Mouse (Mus musculus) urinary bladder, postnatal 10 days (tissue): ENCODE results near the gene Lifr.

ENCODE experiments used
- DNase-seq: peaks from one replicate; pipeline ENCODE4 v3.0.0; 2022; ENCODE audit warnings: low spot score

Gene Lifr

DNA sequence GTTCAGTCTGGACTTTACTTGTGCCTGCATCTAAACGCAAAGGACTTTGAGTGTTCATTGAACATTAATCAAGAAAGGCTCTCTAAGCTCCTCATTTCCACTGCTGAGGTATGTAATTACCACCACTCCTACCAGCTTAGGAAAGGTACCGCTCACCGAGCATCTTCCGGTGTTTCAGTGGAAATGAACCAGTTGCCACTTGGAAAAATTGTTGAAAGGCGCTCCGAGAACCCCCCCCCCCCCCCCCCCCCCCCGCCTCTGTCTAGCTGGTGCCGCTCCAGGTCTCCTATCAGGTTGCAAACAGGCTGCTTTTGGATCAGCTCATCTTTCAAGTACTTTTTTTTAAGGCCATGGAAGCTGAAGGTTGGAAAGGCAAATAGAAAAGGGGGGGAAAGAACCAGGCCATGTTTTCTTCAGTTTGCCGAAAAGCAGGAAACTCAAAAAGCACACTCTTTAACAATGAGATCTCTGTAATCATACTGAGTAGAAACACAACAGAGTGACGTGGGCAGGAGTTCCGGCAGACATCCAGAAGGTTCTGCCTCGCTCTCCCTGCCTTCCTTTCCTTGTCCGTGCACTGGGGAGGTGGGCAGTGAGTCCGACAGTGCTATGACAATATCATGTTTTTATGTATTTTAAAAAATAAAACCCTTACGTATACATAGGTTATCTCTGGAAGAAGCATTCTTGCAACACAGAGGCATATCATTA, 9.3 kb upstream of the Lifr start:
- DNase-seq = no peak

DNA sequence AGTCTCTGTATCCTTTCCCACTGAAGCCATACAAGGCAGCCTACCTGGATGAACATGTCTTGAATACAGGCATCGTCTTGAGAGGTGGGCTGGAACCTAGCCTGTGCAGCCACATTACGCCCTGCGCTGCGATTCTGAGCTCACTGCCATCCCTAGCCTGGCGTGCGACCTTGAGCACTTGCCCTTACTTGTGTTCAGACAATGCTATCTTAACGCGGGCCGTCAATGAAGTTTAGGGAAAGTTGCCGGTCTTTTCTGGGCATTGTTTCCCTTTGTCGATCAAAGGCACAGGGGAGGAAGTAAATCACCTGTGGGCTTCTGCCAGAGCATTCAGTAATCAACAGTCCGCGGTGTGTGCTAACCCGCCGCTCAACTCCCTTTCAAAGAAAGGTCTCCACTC, 8.6 kb upstream of the Lifr start:
- DNase-seq = no peak

DNA sequence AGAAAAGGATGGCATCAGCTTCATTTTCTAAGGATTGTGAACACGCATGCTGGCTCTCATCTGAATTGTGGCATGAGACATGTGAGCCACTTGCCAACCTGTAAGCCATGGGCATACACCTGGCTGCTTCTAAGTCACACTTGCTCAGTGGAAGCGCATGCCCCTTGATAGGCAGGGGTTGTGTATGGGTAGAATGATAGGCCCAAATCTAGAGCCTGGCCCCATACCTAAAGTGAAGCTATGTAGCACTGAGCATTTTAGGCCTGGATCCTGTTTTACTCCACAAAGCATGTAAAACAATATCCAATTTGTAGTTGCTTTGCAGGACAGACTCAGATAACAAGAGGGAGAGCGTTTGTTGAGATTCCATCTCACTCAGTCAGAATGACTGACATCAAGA, 7.5 kb upstream of the Lifr start:
- DNase-seq = no peak

DNA sequence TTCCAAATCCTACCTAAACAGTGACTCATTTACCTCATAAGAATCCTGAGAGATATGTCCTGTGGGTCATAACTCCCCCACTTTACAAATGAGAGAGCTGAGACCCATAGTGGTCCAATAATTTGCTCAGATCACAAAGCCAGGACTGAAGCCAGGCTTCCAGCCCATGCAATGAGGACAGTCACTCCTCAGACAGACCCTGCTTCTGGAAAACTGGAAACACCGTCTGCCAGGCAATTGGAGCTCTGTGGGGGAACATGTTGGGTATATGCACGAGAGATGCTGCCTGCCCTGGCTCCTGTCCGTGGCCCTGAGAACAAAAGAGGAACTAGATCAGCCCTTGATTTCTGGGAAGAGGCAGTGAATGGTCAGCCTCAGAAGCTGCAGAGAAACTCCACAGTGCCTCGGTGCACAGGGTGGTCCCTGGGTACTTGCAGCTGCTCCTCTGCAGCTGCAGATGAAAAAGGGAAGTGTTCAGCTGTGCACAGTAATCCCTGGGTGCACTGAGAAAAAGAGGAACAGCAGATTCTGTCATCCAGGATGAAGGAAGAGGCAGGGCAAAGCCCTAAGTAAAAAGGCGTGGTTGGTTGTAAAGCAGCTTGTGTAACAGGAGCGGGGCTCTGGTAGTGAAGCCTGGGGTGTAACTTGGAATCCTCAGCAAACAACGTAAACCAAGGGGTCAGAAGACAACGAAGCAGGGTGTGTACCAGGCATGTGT, 5.5 kb upstream of the Lifr start:
- no peak for DNase-seq

DNA sequence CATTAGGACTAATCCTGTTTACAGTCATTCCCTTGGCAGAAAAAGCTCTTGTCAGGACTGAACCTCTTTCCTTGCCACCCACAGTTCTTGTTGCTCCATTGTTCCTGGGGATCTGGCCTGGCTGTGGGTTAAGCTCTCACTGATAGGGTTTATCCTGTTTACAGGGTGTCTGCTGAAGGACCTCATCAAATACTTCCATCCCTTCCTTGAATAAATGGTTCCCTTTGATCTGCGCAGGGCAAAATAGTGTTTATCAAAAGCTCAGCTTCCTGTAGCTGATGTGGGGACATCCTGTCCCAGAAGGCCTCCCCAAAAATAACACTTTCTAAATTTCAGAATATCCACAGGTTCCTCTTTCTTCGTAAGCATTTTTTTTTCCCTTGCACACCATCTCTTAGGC, 1.7 kb upstream of the Lifr start:
- no peak for DNase-seq

DNA sequence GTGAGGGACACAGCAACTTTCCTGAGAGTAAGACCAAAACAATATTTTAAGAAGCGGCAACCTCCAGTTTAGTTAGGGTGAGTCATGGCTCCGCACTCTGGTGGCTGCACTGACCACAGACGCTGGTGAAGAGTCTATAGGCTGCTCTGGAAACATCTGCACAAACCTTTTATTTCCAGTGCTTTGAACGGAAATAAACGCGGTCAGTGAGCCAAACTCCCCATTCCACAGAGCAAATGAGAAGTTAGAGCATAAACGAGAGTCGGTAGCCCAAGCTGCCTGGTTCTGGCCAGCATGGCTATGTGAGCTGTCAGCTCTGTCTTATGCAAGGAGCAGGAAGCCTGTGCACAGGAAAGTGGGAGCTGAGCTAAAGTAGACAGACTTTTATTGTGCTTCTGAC, 1.9 kb downstream of the Lifr start:
- DNase-seq = no peak

DNA sequence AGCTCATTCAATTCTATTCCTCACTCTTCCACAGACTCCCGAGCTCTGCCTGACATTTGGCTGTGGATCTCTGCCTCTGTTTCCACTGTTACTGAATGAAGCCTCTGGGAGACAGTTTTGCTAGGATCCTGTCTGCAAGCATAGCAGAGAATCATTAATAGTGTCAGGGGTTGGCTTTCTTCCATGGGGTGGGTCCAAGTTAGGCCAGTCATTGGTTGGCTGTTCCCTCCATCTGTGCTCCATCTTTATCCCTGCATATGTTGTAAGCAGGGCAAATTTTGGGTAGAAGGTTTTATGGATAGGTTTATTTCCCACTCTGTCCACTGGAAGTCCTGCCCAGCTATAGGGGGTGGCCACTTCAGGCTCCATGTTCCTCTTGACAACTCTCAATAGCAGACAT, 9.0 kb downstream of the Lifr start:
- no peak for DNase-seq

DNA sequence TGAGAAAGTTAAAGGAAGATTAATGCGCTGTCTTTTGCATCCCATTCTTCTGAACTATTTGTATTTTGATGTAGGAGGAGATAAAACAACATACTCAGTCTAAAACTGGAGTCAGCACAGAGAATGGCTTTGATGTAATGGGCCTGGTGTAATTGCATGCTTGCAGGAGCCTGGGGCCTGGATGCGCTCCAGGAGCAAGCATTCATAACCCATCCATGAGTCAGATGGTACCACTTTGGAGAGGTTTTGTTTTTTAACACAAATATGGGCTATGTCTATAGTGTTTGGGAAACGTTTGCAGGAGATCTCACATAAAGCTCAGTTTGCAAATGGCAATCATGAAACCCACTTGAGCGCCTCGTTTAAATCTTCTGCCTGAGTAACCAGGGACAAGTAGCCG, 9.8 kb downstream of the Lifr start:
- no peak for DNase-seq

DNA sequence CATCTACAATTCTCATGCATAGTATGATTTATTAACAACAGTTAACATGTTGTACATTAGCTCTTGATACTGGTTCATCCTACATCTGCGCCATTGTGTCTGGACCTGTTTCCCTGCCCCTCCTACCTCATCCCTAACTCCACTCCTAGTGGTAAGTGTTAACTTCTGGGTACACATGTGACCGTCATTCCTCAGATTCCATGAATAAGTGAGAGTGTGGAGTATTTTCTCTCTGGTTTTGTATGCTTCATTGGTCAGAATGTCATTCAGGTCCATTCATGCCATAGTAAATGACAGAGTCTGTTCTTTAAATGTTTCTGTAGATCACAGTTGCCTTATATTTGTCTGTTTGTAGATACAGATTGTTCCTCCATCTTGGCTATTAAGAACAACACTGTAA, 12.6 kb downstream of the Lifr start:
- no peak for DNase-seq

DNA sequence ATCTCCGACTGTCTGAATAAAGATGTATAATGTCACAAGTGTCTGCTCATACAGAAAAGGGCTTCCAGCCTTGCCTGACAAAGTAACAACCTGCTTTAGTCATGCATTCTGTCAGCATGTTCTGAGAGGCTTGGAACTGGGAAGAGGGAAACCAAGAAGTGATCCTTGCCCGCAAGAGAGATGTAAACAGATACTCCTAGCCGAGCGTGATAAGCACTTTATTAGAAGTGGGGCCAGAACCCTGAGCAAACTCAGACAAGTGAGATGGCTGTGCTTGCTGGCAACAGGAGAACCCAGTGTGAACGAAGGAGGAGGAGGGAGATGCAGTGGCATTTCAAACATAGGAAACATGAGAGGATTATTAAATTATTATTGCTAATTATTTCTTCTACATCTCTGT, 14.8 kb downstream of the Lifr start:
- DNase-seq = no peak

DNA sequence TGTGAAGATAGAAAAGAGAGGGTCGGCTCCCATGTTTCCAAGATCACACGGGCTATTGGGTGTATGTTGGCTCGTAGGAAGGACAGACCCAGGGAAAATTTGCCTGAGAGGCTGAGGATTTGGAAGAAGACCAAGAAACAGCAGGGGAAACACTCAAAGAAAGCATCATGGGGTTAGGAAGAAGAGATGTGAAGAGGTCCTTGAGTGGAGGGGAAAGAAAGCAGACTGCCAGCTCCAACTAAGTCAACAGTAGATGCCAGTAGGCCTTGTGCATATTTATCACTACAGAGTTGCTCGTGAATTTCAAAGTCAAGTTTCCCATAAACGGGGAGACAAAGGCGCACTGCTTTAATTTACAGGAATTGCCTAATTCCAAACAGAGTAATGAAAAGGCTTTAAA, 17.7 kb downstream of the Lifr start:
- no peak for DNase-seq

DNA sequence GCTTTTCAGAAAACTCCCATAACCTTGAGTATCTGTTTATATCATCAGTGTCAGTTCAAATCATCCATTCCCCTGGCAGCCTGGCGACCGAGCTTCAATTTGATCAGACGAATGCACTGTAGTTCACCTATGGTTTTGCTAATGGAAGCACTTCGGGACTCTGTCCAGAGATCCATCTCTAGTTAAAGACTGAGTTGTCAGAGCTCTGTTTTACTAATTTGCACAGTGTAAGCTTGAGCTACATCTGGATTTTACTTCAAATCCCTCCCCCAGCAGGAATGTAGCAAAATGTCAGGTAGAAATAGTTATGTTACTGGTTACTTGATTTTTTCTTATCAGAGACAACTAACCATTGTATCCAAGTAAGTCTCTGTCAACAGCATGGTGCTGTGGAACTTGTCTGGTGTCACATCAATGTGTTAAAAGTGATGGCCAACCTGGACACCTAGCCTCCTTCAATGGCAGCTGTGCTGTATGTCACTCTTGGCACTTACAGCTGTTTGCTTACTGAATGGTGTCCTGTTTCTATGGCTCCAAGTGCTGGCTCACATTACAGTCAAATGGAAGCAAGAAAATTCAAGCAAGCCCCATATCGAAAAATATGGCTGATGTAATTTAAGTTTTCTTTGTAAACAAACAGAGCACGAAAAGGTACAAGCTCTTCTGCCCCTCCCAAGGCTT, 22.0 kb downstream of the Lifr start:
- no peak for DNase-seq

DNA sequence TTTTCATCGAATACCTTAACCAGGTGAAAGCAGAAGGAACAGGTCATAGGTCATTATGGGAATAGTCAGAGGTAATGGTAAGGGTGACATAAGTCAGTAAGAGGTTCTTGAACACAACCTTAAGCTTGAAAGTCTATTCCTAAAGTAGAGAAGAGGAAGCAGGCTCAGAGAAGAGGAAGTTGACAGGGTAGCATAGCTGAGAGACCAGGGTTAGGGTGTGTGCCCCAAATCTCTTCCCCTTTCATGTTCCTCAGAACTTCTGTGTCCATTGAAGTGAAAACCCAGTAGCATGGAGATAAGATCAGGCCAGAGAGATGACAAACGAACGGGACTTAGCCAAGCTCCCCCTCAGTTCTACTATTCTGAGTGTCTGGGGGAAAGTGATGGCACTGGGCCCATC, 23.5 kb downstream of the Lifr start:
- no peak for DNase-seq

DNA sequence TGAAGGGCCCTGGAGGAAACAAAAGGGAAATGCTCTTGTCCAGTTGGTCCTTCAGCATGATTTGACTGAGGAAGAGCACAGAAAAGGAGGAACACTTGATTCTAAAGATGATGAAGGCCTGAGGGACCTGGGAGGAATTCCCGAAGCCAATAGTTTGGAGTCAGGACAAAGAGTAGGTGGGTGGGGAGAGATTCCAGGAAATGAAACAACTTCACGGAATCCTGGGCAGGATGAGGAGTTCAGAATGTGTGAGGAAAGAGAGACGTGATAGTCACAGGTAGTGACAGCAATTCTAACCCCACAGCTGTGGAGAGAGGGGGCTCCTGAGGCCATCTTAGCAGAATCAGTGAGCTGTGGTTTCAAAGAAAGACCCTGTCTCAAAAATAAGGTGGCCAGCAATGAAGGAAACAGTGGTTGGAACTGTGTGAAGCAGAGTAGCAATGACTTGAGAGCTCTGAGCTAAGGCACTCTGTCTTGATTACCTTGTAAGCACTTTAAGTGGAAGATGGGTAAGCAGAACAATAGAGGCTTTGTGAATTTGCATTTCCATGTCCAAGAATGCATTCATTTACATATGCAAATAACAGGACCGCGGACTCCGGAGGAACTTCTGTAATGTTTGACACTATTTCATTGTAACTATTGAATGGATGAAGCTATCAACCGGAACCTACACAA, 25.1 kb downstream of the Lifr start:
- DNase-seq = no peak

DNA sequence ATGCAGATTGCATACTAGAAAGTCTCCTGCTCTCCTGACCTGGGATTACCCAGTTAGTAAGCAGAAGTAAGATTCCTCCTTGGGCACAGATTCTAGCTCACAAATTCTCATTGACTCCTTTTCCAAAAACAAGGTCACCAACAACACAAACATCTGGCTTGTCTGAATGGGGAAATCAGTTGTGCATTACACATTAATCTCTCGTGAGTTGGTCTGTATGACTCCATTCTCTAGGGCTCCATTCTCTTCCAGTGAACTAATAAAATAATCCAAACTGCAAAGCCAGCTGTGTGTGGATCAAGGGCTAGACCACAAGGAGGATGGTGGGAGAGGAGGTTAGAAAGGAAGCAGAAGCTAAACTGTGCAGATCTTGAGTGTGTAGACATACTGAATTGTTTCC, 25.8 kb downstream of the Lifr start:
- no peak for DNase-seq

DNA sequence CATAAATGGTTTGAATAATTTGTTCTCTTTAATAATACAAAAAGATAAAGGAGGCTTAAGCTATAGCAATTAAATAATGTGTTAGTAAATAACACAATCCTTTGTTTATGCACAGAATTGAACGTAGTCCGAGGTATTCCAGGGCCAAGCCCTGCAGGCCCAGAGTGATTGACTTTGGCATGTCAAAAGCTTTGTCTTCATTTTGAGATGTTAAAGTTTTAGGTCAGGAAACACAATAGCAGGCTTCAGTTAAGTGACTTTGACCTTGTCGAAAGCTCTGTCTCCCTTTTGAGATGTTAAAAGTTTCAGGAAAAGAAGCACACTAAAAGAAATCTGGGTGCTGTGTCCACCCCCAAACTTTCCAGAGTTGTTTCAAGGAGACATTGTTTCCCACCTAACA, 26.3 kb downstream of the Lifr start:
- no peak for DNase-seq

DNA sequence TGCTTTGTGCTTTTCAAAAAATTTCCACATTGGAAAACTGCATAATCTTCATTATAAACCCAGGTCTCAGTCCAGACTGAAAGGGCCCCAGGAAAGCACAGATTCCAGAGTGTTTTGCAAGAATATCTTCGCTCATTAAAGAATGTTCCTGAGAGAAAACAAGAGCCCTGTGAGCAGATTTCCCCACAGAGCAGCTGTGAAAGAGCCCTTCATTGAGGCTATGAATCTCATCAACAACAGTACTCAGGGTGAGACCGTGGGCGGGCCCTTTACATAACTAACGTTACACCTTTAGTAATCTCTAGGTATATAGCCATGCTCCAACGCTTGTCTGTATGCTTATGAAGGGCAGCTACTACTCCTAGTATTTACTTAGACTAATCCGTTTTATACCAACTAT, 27.5 kb downstream of the Lifr start:
- no peak for DNase-seq

DNA sequence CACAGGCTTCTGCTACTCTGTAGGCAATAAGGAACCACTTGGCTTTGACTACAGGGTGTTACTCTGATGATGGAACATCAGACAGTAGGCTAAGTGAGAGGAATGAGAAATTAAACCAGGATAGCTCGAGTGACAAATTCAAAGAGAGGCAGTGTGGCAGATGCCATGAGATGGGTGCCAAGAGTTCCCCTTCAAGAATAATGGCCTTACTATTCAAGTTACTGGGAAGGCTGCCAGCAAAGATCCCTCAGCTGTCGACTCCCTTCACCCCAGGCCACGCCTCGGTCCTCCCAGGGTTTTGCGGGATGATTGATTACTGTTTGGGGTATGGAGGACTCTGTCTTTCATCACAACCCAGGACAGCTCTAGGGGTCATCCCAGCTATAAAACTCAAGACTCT, 28.4 kb downstream of the Lifr start:
- DNase-seq = no peak

DNA sequence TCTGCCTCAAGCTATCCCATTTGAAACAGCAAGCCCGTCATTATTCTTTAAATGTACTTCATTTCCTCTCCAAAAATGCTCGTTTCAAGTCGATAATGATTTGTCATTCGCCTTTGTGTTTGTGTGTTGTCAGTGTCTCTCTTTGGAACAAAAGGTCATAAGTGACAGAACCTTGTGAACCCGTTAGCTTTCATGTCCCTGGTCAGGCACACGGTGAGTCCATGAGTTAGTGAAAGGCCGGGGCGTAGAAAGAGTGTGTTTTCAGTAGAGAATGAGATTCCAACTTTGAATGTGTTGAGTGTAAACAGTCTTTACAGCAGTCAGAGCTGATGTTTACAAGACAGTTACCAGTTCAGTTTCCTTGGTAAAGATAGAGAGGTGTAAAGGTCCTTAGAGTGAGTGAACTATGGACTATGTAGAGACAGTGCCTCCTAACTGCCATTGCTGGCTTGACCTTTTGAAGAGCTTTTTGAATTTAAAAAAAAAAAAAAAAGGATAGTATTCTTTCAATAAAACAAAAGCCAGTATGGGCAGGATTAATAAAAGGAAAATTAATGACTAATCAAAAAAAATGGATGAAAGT, 29.6 kb downstream of the Lifr start:
- DNase-seq = no peak

DNA sequence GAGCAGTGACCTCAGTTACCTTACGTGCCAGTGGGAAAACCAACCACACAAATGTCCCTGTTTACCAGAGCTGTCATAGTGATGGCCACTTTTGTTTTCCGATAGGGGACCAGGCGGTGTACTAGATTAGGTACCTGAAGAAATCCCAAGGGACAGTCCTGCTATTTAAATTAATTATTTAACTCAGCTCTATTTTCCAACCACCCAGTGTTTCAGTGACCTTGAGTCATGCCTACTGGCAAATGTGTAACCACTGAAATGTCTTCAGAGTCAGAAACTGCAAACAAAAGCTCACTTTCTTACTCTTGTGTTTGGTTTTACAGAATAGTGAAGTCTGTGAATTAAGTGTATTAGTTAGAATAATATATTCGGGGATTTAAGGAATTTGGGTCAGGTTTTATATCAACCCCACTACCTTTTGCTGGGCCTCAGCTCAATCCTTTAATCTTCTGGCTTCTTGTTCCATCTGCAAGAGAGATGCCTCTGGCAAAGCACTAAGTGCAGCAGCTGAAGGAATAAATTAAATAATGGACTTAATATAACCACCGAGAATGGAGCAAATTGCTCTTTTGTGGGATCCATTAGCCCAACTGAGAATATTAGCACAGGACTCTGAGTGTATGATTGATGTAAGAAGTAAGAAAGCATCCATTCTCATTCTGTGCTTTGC, 33.5 kb downstream of the Lifr start:
- DNase-seq = no peak

DNA sequence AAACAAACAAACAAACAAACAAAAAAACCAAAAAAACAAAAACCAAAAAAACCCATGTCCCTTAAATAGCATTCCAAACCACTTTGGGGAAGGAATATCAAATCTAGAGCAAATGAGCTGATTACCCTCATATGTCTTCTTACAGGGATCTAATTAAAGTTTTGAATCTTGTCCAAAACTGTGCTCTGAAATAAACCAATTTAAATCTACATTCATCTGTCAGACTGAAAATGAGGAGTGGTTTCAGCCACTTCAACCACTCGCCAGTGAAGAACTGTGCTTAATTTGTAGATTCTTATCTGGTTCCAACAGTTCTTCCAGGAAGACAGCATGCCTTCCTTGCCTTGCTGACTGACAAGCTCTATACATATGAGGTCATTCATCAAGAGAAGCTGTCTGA, 35.8 kb downstream of the Lifr start:
- DNase-seq = no peak

DNA sequence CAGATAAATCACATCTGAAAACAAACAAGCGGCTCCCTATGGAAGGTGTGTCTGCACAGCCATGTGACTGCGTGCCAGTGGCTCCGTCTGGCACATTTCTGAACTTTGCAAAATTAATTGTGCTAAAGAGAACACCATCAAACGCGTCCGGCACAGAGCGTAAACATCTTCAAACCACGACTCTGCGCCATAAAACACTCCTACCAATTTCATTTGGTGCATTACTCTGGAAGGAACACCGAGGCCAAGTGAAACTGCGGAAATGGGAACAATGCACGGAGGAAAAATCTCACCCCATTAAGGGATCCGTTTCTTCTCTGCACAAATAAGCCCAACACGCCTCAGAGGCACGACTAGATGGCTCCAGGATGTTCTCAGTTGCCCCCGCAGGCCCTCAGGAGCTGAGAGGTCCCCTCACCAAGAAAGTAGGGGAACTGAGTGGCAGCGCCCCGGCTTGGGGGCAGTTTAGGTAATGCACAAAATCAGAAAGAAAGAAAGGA, 38.3 kb downstream of the Lifr start:
- DNase-seq = no peak
